Mouse (Mus musculus): ENCODE measurements at regions not wholly inside any gene's neighbourhood (a gene's known extent, or its start where the extent isn't known, plus 50 kb on each side); places are given as distances from the start of the nearest gene placed in this dataset.

GRCm38 (mm10) chr13:47576516-47576915 is 454.1 kb downstream of the Rnf144b start:
- DNase-seq (ENCODE audit: low spot score): peak; percentile 4

GRCm38 (mm10) chr13:47580144-47580543 is 457.7 kb downstream of the Rnf144b start:
- no peak for DNase-seq (ENCODE audit: low spot score)

DNA sequence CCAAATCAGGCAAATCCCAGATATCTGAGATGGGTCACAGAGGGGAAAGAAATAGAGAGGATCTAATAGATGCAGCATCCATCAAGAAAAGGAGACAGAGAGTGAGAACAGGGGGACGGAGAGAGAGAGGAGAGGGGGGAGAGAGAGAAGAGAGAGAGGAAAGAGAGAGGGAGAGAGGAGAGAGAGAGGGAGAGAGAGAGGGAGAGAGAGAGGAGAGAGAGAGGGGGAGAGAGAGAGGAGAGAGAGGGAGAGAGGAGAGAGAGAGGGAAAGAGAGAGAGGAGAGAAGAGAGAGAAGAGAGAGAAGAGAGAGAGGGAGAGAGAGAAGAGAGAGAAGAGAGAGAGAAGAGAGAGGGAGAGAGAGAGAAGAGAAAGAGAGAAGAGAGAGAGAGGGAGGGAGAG is 462.7 kb downstream of the Rnf144b start:
- DNase-seq (ENCODE audit: low spot score): no peak

- no peak for DNase-seq (ENCODE audit: low spot score)
Observed at GRCm38 (mm10) chr13:47602646-47603045, 480.2 kb downstream of the Rnf144b start.

DNA sequence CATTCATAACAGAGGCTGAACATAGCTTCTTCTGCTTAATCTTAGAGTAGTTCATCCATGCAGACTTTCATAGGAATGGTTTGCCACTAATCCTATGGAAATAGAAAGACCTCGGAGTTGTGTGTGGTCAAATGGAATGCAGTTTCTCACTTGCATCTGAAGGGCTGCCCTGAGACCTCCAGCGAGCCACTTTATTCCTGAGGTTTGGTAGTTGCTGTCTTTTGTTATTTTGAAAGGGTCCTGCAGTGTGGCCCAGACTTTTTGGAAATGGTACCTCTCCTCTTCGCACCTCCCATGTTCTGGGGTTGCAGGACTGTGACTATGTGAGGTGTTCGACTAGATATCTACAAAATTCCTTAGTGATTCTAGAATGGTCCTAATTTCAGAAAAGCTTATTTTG is 489.0 kb downstream of the Rnf144b start:
- DNase-seq (ENCODE audit: low spot score): no peak

- no peak for DNase-seq (ENCODE audit: low spot score)
Observed at GRCm38 (mm10) chr13:47636511-47637103, 514.2 kb downstream of the Rnf144b start.

GRCm38 (mm10) chr13:47642341-47642740 is 519.9 kb downstream of the Rnf144b start:
- no peak for DNase-seq (ENCODE audit: low spot score)

DNA sequence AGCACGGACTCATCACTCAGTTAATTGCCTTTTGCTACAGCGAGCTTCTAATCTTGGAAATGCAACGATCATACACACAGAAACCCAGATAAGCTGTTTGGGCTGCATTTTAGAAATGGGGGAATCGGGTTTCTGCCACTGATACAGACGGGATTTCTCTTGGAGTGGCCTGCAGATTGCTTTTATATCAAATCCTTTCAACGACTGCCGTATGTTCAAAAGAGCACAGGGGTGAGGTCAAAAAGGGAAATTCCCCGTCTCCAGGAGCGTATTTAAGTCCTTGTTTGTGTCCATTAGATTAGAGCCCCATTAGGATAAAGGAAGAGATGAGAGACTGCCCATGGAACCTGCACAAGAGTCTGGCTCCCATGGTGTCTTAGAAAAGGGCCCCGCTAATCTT is 522.6 kb downstream of the Rnf144b start:
- DNase-seq (ENCODE audit: low spot score): no peak

DNA sequence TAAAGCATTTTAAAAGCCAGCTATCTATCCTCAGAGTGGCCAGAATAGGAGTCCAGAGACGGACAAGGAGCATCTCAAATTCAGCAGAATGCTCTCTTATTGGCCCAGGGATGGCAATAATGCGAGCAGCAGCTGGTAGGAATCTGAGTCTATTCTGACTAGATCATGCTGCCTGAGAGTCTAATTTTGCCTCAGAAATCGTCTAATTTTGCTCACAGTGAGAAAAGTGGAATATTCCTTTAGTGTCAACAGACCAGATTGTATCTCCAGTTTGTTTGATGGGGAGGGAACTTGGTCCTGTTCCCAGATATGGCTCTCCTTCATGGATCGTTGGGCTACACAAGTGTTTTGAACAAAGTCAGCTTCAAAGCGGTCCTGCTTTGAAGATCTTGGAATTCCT is 525.2 kb downstream of the Rnf144b start:
- no peak for DNase-seq (ENCODE audit: low spot score)

- no peak for DNase-seq (ENCODE audit: low spot score)
Observed at GRCm38 (mm10) chr13:47650093-47650492, 527.6 kb downstream of the Rnf144b start.

DNA sequence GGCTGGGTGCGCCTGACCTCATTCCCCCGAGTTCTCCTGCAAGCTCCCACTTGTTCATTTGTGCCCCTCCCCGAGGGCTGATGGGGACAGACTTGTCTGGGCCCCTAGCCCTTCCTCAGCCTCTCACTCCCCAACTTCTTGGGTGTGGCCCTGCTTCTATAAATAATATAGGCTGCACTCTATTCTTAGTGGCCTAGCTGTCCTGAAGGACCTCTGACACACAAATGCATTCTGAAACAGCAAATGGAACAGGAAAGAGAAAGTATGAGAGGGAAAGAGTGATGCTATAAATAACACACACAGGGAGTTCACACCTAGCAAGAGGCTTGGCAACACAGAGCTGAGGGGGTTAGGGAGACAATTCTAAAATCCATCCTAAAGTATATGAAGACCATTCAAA is 544.0 kb downstream of the Rnf144b start:
- no peak for DNase-seq (ENCODE audit: low spot score)

DNA sequence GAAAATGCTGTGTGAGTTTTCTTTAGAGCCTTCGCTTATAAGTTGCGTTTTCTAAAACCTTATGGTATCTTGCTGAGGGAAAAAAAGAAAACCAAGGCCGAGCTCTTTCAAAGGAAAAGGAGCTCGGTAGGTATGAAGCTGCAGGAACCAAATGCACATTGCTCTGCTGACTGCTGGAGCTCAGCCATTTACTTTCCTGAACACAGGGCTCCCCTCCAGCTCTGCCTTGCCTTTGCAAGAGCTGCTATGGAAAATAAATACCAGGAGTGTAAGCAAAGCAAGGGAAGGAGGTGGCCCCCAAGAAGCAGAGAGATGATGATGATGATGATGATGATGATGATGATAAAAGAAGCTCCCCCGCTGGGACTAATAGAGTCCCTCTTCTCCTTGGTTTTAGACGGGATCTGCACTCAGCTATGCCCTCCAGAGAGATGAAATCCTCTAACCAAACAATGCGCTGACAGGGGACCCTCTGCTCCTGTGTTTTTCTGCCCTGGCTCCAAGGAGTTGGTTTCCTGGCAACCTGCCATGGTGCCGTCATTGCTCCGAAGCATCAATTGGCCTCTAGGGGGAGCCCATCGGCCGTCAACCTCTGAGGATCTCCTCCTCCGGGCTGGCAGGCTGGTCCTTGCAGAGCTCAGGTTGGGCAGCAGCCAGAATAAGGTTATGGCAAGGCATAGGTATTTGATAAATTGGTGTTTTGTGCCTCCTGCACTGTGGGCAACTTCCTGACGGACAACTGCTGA is 544.7 kb downstream of the Rnf144b start:
- DNase-seq (ENCODE audit: low spot score): peak; percentile 10

DNA sequence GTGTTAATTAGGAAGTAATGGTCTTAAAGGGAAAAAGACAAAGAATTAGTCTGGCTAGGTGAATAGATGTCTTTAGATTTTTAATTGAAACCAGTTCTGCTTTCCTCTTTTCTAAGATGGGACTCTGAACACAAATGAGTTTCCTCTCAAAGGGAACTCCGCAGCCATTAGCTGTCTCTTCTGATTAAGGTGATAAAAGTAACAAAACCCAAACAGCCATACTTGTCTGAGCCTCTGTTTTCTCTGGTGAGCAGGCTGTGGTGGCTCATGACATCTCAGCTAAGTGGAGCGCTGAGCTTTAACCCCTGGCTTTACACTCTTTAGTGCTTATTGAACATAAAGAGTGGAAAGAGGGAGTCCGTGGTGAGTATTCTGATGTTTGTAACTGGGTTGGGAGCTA is 565.7 kb downstream of the Rnf144b start:
- DNase-seq (ENCODE audit: low spot score): no peak

- no peak for DNase-seq (ENCODE audit: low spot score)
Observed at GRCm38 (mm10) chr13:47693815-47694214, 567.2 kb upstream of the Id4 start.

DNA sequence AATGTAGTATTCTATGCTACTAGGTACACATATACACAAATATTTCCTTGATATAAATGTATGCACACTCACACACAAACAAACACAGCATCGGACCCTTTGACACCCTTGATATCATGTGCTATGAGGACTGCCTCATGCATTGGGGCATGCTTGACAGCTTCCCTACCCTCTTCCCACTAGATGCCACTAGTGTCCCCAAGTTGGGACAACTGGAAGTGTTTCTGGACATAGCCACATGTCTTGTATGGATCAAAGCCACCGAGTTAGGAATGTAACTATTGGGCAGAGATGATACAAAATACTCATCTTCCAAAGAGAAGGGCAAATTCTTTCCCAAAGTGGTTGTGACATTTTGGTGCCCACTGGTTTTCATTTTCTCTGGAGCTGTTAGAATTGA is 565.2 kb upstream of the Id4 start:
- DNase-seq (ENCODE audit: low spot score): no peak

DNA sequence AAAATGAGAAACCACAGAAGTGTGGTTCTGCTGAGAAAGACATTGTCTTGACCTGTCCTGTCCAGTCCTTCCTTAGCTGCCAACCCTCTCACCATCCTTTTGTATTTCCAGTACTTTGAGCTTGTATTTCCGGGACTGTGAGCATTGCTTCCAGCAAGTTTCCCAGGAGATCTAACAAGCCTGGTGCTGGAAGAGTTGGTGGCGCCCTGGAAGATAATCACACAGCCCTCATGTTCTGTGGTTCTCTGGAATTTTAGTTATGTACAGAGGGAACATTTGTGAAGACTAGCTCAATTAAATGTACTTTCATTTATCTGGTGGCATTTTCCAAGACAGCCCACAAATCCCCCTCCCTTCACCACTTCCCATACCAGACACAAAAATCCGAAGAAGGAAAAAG is 560.5 kb upstream of the Id4 start:
- no peak for DNase-seq (ENCODE audit: low spot score)

DNA sequence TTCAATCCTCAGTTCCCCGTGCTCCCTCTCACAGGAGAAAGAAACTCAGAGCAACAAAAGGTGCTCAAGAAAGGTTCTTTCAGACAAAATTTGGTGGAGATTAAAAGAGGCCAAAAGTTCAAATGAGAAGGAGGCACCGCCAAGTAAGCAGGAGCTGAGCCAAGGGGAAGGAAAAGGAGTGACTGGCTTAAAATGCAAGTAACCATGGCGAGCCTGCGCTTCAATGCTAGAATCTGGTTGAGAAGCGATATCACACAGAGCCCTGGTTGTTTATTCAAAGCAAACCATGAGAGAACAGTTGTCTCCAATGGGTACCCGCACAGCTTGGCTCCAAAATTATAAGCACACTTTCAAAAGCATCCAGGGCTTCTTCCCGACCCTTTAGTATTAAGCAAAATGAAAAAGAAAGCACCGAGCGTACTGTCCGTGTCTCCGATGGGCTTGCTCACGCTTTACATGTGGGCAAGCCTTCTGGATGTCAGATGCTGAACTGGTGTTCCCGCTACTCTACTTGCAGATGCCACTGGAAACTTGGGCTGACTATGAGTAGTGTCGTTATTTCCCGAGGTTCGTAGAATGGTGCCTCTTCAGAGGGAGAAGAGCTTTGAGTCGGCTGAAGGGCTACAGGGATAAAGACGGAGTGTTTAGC is 552.9 kb upstream of the Id4 start:
- DNase-seq (ENCODE audit: low spot score): no peak

DNA sequence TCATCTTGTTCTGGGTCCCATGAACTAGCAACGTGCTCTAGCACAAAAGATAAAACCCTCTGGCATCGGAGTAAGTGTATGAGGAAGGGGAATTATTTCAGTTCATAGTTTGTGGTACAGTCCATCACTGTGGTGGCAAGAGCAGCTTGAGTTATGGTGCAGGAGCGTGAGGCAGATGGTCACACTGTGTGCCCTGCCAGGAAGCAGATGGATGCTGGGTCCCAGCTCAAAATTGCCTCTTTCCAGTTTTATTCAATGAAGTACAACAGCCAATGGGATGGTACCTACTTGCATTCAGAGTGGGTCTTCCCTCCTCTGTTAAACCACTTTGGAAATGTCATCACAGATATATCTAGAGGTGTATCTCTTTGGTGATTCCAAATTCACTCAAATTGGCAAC is 551.7 kb upstream of the Id4 start:
- no peak for DNase-seq (ENCODE audit: low spot score)

DNA sequence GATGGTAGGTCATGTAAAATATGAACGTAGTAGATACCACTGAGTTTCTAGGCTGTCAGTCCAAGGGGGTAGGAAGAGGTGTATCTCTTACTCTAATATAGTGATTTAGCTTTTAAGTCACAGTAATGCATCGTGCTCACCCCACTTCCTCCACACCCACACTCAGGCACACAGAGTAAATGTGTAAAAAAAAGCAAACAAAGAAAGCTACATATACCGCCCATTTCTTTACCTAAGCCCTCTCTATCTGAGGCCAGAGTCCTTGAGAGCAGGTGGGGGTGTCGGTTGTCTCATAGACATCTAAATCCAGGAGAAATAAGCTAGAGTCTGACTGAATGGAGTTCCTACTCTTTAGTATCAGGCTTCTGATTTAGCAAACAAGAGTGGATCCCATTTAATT is 548.5 kb upstream of the Id4 start:
- no peak for DNase-seq (ENCODE audit: low spot score)

- no peak for DNase-seq (ENCODE audit: low spot score)
Observed at GRCm38 (mm10) chr13:47716265-47716664, 544.8 kb upstream of the Id4 start.

GRCm38 (mm10) chr13:47720645-47721044 is 540.4 kb upstream of the Id4 start:
- no peak for DNase-seq (ENCODE audit: low spot score)

- DNase-seq (ENCODE audit: low spot score): no peak
Observed at GRCm38 (mm10) chr13:47734415-47734814, 526.6 kb upstream of the Id4 start.

- DNase-seq (ENCODE audit: low spot score): no peak
Observed at GRCm38 (mm10) chr13:47735426-47736063, 525.5 kb upstream of the Id4 start.
